Mouse (Mus musculus): ENCODE data around the gene Art1. TPM values are rescaled to one million over a fixed set of nuclear protein-coding genes. Genes with fewer than 3 reads are reported as not detected.

The Art1 gene
- total and polyA plus RNA-seq, 3 experiments = 242 to 293 (median 279) TPM

DNA sequence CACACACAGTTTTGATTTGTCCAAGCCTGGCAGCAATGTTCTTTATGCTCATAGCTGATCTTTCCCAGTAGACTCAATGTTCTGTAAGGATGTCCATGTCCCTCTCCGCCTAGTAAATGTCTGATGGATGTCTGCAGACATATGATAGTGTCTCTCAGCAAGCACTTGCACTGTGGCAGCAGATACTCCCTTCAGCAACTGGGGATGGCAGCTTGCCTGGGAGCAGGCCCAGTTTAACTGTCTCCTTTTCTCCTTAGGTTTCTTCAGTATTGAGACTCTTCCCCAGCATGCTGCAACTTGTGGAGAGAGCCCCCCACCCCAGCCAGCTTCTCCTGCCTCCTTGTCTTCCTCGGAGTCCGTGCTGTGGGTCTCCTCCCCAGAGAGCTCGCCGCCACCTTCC is 19.8 kb upstream of the Art1 start:
- Histone ChIP-seq H3K79me2 (replicated peaks; ENCODE audit: control insufficient read depth, insufficient read depth, low read length) (no peaks in the 10 kb centered on the region), H3K27ac (no peak overlapping the region), H3K27me3 (ENCODE audit: control insufficient read depth, insufficient read depth, low read length) (no peaks in the 10 kb centered on the region), H3K4me3 (no peak overlapping the region), H3K4me1 (ENCODE audit: control insufficient read depth, insufficient read depth, low read length) (no peaks in the 10 kb centered on the region), H3K36me3 (ENCODE audit: control insufficient read depth, insufficient read depth, low read length) (no peaks in the 10 kb centered on the region), H3K9ac (ENCODE audit: low read depth, low read length) (no peak overlapping the region)
- intact Hi-C loops (cut with DNase I) = no loop called here
- no peak for DNase-seq
- TF ChIP-seq EP300 (IDR thresholded peaks at IDR 0.05; ENCODE audit: insufficient read depth, low read depth, low read length) (no peak), POLR2A (IDR thresholded peaks at IDR 0.05; ENCODE audit: insufficient read depth, low read depth, low read length) (no peak), CTCF (IDR thresholded peaks at IDR 0.05) (no peak)
- WGBS = 95% methylated on average over 5 of the region's 5 CpGs

DNA sequence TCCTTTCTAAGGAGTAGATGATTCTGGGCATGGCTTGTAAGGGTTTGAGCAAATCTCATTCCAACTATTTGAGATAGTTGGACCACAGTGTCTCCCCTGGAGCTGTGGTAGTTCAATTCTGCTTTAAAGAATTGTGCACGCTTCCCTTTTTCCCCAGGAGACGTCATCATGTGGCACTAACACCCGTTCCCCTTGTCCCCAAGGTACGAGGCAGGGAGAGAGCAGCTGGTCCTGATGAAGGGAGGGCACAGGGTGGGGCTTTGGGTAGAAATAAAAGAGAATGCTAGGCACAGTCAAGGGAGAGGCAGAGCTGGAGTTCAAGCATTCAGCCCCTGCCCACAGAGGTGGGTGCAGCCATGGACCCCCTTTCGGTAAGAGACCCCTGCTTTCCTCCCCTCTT is 18.7 kb upstream of the Art1 start, which contains the start of gene Trpc2:
Trpc2 (plus strand) TSS at position 301 of the 400 bp plus-strand sequence.
- TF ChIP-seq POLR2A (IDR thresholded peaks at IDR 0.05; ENCODE audit: insufficient read depth, low read depth, low read length) (no peak), CTCF (IDR thresholded peaks at IDR 0.05) (no peak), EP300 (IDR thresholded peaks at IDR 0.05; ENCODE audit: insufficient read depth, low read depth, low read length) (no peak)
- Histone ChIP-seq H3K27me3 (ENCODE audit: control insufficient read depth, insufficient read depth, low read length) (no peaks in the 10 kb centered on the region), H3K4me1 (ENCODE audit: control insufficient read depth, insufficient read depth, low read length) (no peaks in the 10 kb centered on the region), H3K27ac (no peak within 1 kb of the TSS), H3K9ac (ENCODE audit: low read depth, low read length) (no peak within 1 kb of the TSS), H3K79me2 (replicated peaks; ENCODE audit: control insufficient read depth, insufficient read depth, low read length) (no peaks in the 10 kb centered on the region), H3K36me3 (ENCODE audit: control insufficient read depth, insufficient read depth, low read length) (no peaks in the 10 kb centered on the region), H3K4me3 (no peak within 1 kb of the TSS)
- 70% methylated on average over 5 of the region's 5 CpGs for WGBS
- intact Hi-C loops (cut with DNase I) = no loop called here
- DNase-seq = no peak

DNA sequence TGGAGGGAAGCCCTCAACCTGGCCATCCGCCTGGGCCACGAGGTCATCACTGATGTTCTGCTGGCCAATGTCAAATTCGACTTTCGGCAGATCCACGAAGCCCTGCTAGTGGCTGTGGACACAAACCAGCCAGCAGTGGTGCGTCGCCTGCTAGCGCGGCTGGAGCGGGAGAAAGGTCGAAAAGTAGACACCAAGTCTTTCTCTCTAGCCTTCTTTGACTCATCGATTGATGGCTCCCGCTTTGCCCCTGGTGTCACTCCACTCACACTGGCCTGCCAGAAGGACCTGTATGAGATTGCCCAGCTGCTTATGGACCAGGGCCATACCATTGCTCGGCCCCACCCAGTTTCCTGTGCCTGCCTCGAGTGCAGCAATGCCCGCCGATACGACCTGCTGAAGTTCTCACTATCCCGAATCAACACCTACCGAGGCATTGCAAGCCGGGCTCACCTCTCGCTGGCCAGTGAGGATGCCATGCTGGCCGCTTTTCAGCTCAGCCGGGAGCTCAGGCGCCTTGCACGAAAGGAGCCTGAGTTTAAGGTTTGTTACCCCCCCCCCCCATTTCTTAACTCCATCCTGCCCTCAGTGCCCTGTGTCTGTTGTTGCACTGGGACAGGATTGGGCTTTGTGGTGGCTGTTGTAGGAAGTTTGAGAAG is 17.4 kb upstream of the Art1 start:
- Histone ChIP-seq H3K79me2 (replicated peaks; ENCODE audit: control insufficient read depth, insufficient read depth, low read length) (no peaks in the 10 kb centered on the region), H3K9ac (ENCODE audit: low read depth, low read length) (no peak overlapping the region), H3K27me3 (ENCODE audit: control insufficient read depth, insufficient read depth, low read length) (no peaks in the 10 kb centered on the region), H3K4me1 (ENCODE audit: control insufficient read depth, insufficient read depth, low read length) (no peaks in the 10 kb centered on the region), H3K36me3 (ENCODE audit: control insufficient read depth, insufficient read depth, low read length) (no peaks in the 10 kb centered on the region), H3K4me3 (no peak overlapping the region), H3K27ac (no peak overlapping the region)
- no peak for DNase-seq
- WGBS = 85% methylated on average over 26 of the region's 26 CpGs
- TF ChIP-seq POLR2A (IDR thresholded peaks at IDR 0.05; ENCODE audit: insufficient read depth, low read depth, low read length) = no peak
- no peak for TF ChIP-seq CTCF (IDR thresholded peaks at IDR 0.05)
- no peak for TF ChIP-seq EP300 (IDR thresholded peaks at IDR 0.05; ENCODE audit: insufficient read depth, low read depth, low read length)
- intact Hi-C loops (cut with DNase I) = no loop called here

GRCm38 (mm10) chr7:102087336-102087735 is 14.2 kb upstream of the Art1 start:
- no peak overlapping the region for H3K9ac ChIP-seq (ENCODE audit: low read depth, low read length)
- H3K4me1 ChIP-seq (ENCODE audit: control insufficient read depth, insufficient read depth, low read length) = no peaks in the 10 kb centered on the region
- intact Hi-C loops (cut with DNase I) = no loop called here
- H3K36me3 ChIP-seq (ENCODE audit: control insufficient read depth, insufficient read depth, low read length) = no peaks in the 10 kb centered on the region
- no peaks in the 10 kb centered on the region for H3K27me3 ChIP-seq (ENCODE audit: control insufficient read depth, insufficient read depth, low read length)
- no peak overlapping the region for H3K4me3 ChIP-seq
- 70% methylated on average over 4 of the region's 4 CpGs for WGBS
- no peak for TF ChIP-seq POLR2A (IDR thresholded peaks at IDR 0.05; ENCODE audit: insufficient read depth, low read depth, low read length)
- no peak for TF ChIP-seq CTCF (IDR thresholded peaks at IDR 0.05)
- no peak for TF ChIP-seq EP300 (IDR thresholded peaks at IDR 0.05; ENCODE audit: insufficient read depth, low read depth, low read length)
- no peak for DNase-seq
- H3K27ac ChIP-seq = no peak overlapping the region
- no peaks in the 10 kb centered on the region for H3K79me2 ChIP-seq (replicated peaks; ENCODE audit: control insufficient read depth, insufficient read depth, low read length)

GRCm38 (mm10) chr7:102099760-102100661 is 1.5 kb upstream of the Art1 start:
- H3K4me1 ChIP-seq (ENCODE audit: control insufficient read depth, insufficient read depth, low read length) = peaks cover 7% of the 10 kb centered on the region
- H3K27ac ChIP-seq = peak overlapping the region; percentile 95
- H3K4me3 ChIP-seq = peak overlapping the region; percentile 35
- TF ChIP-seq EP300 (IDR thresholded peaks at IDR 0.05; ENCODE audit: insufficient read depth, low read depth, low read length) (peak; percentile 66; the same call in 1 of the 2 replicates), CTCF (IDR thresholded peaks at IDR 0.05) (no peak), POLR2A (IDR thresholded peaks at IDR 0.05; ENCODE audit: insufficient read depth, low read depth, low read length) (peak; percentile 55)
- peak; percentile 43 to 56 for DNase-seq
- H3K79me2 ChIP-seq (replicated peaks; ENCODE audit: control insufficient read depth, insufficient read depth, low read length) = no peaks in the 10 kb centered on the region
- intact Hi-C loops (cut with DNase I) = no loop called here
- H3K9ac ChIP-seq (ENCODE audit: low read depth, low read length) = peak overlapping the region; percentile 26; the same call in 1 of the 2 replicates
- no peaks in the 10 kb centered on the region for H3K36me3 ChIP-seq (ENCODE audit: control insufficient read depth, insufficient read depth, low read length)
- H3K27me3 ChIP-seq (ENCODE audit: control insufficient read depth, insufficient read depth, low read length) = no peaks in the 10 kb centered on the region
- 10% methylated on average over 30 of the region's 30 CpGs for WGBS

Measured in heart, adult 2 months (tissue).